14 mouse cellular contexts compared by ENCODE assay signal in the genomic region with DNA sequence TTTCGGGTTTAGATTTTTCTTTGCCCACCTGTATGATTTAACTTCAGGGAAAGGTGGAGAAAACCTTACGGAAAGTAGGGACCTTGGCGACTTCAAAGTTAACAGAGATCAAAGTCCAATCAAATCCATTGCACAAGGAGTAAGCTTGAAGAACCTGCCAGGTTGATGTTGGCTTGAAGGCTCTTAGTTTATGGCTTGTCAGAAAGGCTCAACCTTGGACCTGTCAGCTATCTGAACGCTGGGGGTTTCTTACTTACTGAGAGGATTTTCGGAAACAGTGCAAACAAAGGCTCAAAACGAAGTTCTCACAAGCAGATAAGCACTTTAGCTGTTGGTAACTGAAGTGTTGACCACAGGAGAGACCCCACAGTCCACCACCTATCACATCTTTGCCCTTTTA. TPM values are rescaled to one million over a fixed set of nuclear protein-coding genes. Genes with fewer than 3 reads are reported as not detected.
"Had no signal": no experiment of that assay in that cellular context is flagged by ENCODE, and none has a peak within 500 bp of the region (broad histone marks: within the 10 kb centered on the region; RNA-seq: fewer than 3 reads in every experiment).

No protein-coding gene starts in this region.

- H3K36me3 ChIP-seq: lung, embryonic 15.5 days; midbrain, embryonic 12.5 days; neural tube, embryonic 12.5 days; stomach, embryonic 15.5 days had no signal

- H3K27me3 ChIP-seq: lung, embryonic 15.5 days; midbrain, embryonic 12.5 days; neural tube, embryonic 12.5 days; stomach, embryonic 15.5 days had no signal

- H3K9me3 ChIP-seq: lung, embryonic 15.5 days; megakaryocyte, embryonic 14.5 days; midbrain, embryonic 12.5 days; neural tube, embryonic 12.5 days; stomach, embryonic 15.5 days had no signal

- H3K27ac ChIP-seq: lung, embryonic 15.5 days; macrophage; midbrain, embryonic 12.5 days; neural tube, embryonic 12.5 days; stomach, embryonic 15.5 days; stomach, postnatal 0 days had no signal

- H3K4me1 ChIP-seq: midbrain, embryonic 12.5 days; neural tube, embryonic 12.5 days had no signal

- H3K4me2 ChIP-seq: midbrain, embryonic 12.5 days had no signal

- H3K9ac ChIP-seq: liver, postnatal 0 days; midbrain, embryonic 12.5 days; neural tube, embryonic 12.5 days; stomach, embryonic 15.5 days had no signal

- ATAC-seq: liver, postnatal 0 days had no signal

- DNase-seq: liver, postnatal 0 days; lung, postnatal 36 days; right cerebral cortex, postnatal 14 days; thymus, adult 2 months; thymus, postnatal 25 days; thymus, postnatal 4 days had no signal

- H3K4me3 ChIP-seq: megakaryocyte, embryonic 14.5 days; midbrain, embryonic 12.5 days; neural tube, embryonic 12.5 days; stomach, embryonic 15.5 days had no signal

RNA-seq across cellular contexts. Expression of a gene that starts 11.4 kb away (rescaled TPM):
- polyA plus RNA-seq: macrophage; testis, adult 2 months had no signal
